Mouse (Mus musculus) thymus, adult 2 months (tissue): Measurements from ENCODE around the gene Osbpl2.

ENCODE experiments used
- CTCF ChIP-seq: fragments of 200-500 bp; IDR thresholded peaks from 2 replicates; pipeline ENCODE4 v1.5.1; 2012; ENCODE audit warnings: mild to moderate bottlenecking, control low read depth, low read length, moderate library complexity, borderline replicate concordance; ENCODE audit not compliant: control insufficient read depth, poor library complexity, insufficient read depth; ENCODE audit errors: extremely low read depth
- POLR2A ChIP-seq: fragments of 200-500 bp; IDR thresholded peaks from 2 replicates; pipeline ENCODE4 v1.6.1; 2012; ENCODE audit warnings: mild to moderate bottlenecking, low read length, control low read depth, moderate library complexity; ENCODE audit not compliant: control insufficient read depth, poor library complexity, insufficient read depth; ENCODE audit errors: extremely low read depth

- TF ChIP-seq POLR2A (no peak), CTCF (no peak)
These were observed 33.0 kb upstream of the Osbpl2 start for GRCm38 (mm10) chr2:180085926-180086636.
